Comparison of ENCODE assay signal across 8 mouse cellular contexts in the genomic region with DNA sequence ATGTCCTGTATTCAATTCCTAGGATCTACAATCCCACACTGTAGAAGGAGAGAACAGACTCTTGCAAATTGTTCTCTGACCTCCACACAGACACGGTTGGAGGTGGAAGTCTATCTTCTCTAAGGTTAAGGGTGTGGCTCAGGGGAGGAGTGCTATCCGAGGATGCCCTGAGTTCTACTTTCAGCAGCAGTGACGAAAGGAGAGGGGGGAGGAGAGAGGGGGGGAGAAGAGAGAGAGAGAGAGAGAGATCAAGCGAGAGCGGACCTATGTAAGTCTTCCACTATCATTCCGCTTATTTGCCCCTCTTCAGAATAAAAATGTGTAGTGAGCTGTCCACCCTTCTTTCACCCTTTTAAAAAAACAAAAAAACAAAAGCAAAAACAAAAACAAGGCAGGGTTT. TPM values are rescaled to one million over a fixed set of nuclear protein-coding genes. Genes with fewer than 3 reads are reported as not detected.
DNase-seq lines count a peak whose midpoint lies in the region; ATAC-seq lines count a peak whose summit lies in the region.

No protein-coding gene starts in this region.

- H3K36me3 ChIP-seq in forebrain, embryonic 10.5 days (replicated peaks), result no peaks in the 10 kb centered on the region
- H3K36me3 ChIP-seq in liver, embryonic 11.5 days (ENCODE audit: control insufficient read depth, insufficient read depth, low read length), result no peaks in the 10 kb centered on the region
- no peaks in the 10 kb centered on the region for H3K36me3 ChIP-seq in stomach, embryonic 14.5 days (ENCODE audit: control insufficient read depth, insufficient read depth, low read length)

- no peaks in the 10 kb centered on the region for H3K9me3 ChIP-seq in forebrain, embryonic 10.5 days
- H3K9me3 ChIP-seq in liver, embryonic 11.5 days (ENCODE audit: control insufficient read depth, low read length), result no peaks in the 10 kb centered on the region
- no peaks in the 10 kb centered on the region for H3K9me3 ChIP-seq in stomach, embryonic 14.5 days (ENCODE audit: control insufficient read depth, low read depth, low read length)

- peaks cover 48% of the 10 kb centered on the region for H3K27me3 ChIP-seq in forebrain, embryonic 10.5 days (ENCODE audit: poor library complexity, severe bottlenecking)
- H3K27me3 ChIP-seq in liver, embryonic 11.5 days (replicated peaks; ENCODE audit: control insufficient read depth, insufficient read depth, low read length), result peaks cover 16% of the 10 kb centered on the region; the same call in 1 of the 2 replicates
- H3K27me3 ChIP-seq in stomach, embryonic 14.5 days (ENCODE audit: control insufficient read depth, insufficient read depth, low read length), result no peaks in the 10 kb centered on the region

- peaks cover 32% of the 10 kb centered on the region for H3K4me1 ChIP-seq in forebrain, embryonic 10.5 days
- H3K4me1 ChIP-seq in liver, embryonic 11.5 days (replicated peaks; ENCODE audit: control insufficient read depth, insufficient read depth, low read length), result peaks cover 12% of the 10 kb centered on the region; the same call in 1 of the 2 replicates
- H3K4me1 ChIP-seq in stomach, embryonic 14.5 days (ENCODE audit: control insufficient read depth, insufficient read depth, low read length), result no peaks in the 10 kb centered on the region

- H3K9ac ChIP-seq in liver, embryonic 11.5 days (ENCODE audit: low read depth, low read length), result peak overlapping the region; percentile 72
- no peak overlapping the region for H3K9ac ChIP-seq in stomach, embryonic 14.5 days (replicated peaks; ENCODE audit: low read depth, low read length)

- H3K4me3 ChIP-seq in forebrain, embryonic 10.5 days, result peak overlapping the region; percentile 61
- H3K4me3 ChIP-seq in liver, embryonic 11.5 days (ENCODE audit: low read depth, low read length), result peak overlapping the region; percentile 64
- peak overlapping the region; percentile 54 for H3K4me3 ChIP-seq in stomach, embryonic 14.5 days (ENCODE audit: low read depth, low read length)

- DNase-seq in thymus, postnatal 14 days, result peak; percentile 24
- DNase-seq in thymus, postnatal 36 days, result no peak
- DNase-seq in forebrain, embryonic 10.5 days (ENCODE audit: extremely low spot score, low spot score), result no peak
- no peak for DNase-seq in liver, embryonic 11.5 days (ENCODE audit: low spot score)
- no peak for DNase-seq in adrenal gland, postnatal 10 days
- DNase-seq in retina, embryonic 14.5 days (ENCODE audit: low spot score), result no peak
- no peak for DNase-seq in ovary, postnatal 36 days (ENCODE audit: low spot score)

- H3K27ac ChIP-seq in forebrain, embryonic 10.5 days, result no peak overlapping the region
- H3K27ac ChIP-seq in liver, embryonic 11.5 days (ENCODE audit: low read depth, low read length), result peak overlapping the region; percentile 84; the same call in 1 of the 2 replicates
- no peak overlapping the region for H3K27ac ChIP-seq in stomach, embryonic 14.5 days (ENCODE audit: low read length)

- peak; percentile 42 for ATAC-seq in liver, embryonic 11.5 days (replicated peaks; ENCODE audit: low FRiP score)
- no peak for ATAC-seq in stomach, embryonic 14.5 days (ENCODE audit: insufficient number of reproducible peaks, insufficient read depth, low FRiP score, low read depth)

- H3K4me2 ChIP-seq in liver, embryonic 11.5 days, result peak overlapping the region; percentile 80
- H3K4me2 ChIP-seq in stomach, embryonic 14.5 days (replicated peaks; ENCODE audit: low read depth, low read length), result peak overlapping the region; percentile 53

- 54% methylated on average over 6 of the region's 6 CpGs for WGBS in forebrain, embryonic 10.5 days
- WGBS in liver, embryonic 11.5 days, result 32% methylated on average over 6 of the region's 6 CpGs
- 42% methylated on average over 6 of the region's 6 CpGs for WGBS in stomach, embryonic 14.5 days

RNA-seq across cellular contexts. Expression of gene Eef2k, which starts 8.2 kb away (rescaled TPM):
- polyA plus RNA-seq in forebrain, embryonic 10.5 days (2016; fragmentation: Nextera tagmentation; extraction: Ambion mirVana), result 27.5 and 30.1 TPM in 2 replicates
- polyA plus RNA-seq in liver, embryonic 11.5 days (2014; fragmentation: Nextera tagmentation; extraction: Ambion mirVana), result 21.2 and 23.2 TPM in 2 replicates
- polyA plus RNA-seq in stomach, embryonic 14.5 days (2014; fragmentation: Nextera tagmentation; extraction: Ambion mirVana), result 21.1 and 23.0 TPM in 2 replicates
- 10 to 100 TPM; 24.4 to 33.4 TPM for total RNA-seq in adrenal gland, postnatal 10 days (2021)

RNA-seq across cellular contexts. Expression of gene Gm5737, which starts 22.3 kb away (rescaled TPM):
- polyA plus RNA-seq in forebrain, embryonic 10.5 days (2016; fragmentation: Nextera tagmentation; extraction: Ambion mirVana), result not detected in 2 replicates
- polyA plus RNA-seq in liver, embryonic 11.5 days (2014; fragmentation: Nextera tagmentation; extraction: Ambion mirVana), result not detected in 2 replicates
- not detected in 2 replicates for polyA plus RNA-seq in stomach, embryonic 14.5 days (2014; fragmentation: Nextera tagmentation; extraction: Ambion mirVana)
- under 1 TPM; 0.33 to 0.39 TPM for total RNA-seq in adrenal gland, postnatal 10 days (2021)
